Mouse (Mus musculus) telencephalon, adult 2 months (tissue): ENCODE data around the gene Tsc2.

Experiments used
- DNase-seq: peaks from one replicate; pipeline ENCODE4 v3.0.0-alpha.2; 2011; ENCODE audit warnings: low read depth, low spot score

The Tsc2 gene

GRCm38 (mm10) chr17:24647493-24647892 lies 15.1 kb upstream of the Tsc2 start:
- DNase-seq, result no peak

DNA sequence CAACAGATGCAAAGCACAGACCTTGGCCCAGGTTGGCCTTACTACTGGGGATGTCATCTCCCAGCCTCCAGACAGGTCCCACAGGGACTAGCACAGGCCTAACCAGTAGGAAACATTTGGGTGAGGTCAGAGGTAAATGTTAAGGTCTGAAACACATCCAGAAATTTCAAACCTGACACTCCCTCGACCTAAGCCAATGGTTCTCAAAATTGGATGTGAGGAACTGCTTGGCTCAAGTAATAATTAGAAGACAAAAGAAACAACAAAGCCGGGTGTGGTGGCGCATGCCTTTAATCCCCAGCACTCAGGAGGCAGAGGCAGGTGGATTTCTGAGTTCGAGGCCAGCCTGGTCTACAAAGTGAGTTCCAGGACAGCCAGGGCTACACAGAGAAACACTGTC lies 14.0 kb upstream of the Tsc2 start:
- DNase-seq, result no peak

DNA sequence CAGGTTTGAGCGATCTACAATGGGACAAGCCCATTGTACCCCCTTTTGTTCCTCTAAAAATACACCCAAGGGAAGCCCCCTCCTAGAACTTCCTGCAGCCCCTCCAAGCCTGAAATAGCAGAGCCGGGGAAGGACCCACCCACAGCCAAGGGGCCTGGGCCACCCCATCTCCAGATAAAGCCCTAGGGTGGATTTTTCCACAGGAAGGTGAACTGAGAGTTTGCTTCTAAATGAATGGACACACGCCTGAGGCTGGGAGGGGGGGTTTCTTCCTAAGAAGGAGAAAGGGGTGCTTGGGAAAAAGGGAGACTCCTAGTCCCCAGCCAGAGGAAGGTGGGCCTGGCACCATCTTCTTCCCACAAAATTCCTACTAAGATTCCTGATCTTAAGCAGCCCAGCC lies 13.5 kb upstream of the Tsc2 start:
- DNase-seq, result no peak

GRCm38 (mm10) chr17:24644875-24645721 lies 12.7 kb upstream of the Tsc2 start:
- DNase-seq, result no peak

DNA sequence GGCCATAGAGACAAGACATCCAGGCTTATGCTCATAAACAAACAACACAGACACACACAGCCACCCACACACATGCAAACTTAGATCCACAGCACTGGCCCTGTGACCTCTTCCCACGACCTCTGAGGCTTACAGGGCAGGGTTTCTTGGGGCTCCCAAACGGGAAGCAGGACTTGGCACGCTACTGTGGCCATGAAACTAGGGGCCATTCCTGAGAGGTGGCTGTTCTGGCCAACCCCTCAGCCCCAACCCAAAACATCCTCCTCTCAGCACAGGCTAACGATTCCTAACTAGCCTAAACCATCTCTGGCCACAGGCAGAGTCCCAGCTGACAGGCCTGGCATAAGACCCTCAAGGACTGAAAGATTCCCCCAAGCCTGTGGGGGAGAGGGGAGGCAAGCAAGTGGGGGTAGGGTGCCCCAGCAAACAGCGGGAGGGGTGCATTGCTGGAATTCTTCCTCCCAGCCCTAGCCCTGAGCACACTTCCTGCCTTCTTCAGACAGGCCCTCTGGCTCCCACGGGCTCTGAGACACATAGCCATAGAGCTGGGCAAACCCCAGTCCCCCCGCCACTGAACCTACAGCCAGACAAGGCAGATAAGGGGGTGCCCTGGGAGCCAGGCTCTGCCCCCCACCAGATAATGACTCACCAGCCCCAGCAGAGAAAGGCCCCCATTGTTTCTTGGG lies 11.7 kb upstream of the Tsc2 start:
- DNase-seq, result no peak

GRCm38 (mm10) chr17:24642791-24643343 lies 10.4 kb upstream of the Tsc2 start:
- DNase-seq, result no peak

- DNase-seq, result no peak
Measured at GRCm38 (mm10) chr17:24641944-24642343, 9.5 kb upstream of the Tsc2 start.

DNA sequence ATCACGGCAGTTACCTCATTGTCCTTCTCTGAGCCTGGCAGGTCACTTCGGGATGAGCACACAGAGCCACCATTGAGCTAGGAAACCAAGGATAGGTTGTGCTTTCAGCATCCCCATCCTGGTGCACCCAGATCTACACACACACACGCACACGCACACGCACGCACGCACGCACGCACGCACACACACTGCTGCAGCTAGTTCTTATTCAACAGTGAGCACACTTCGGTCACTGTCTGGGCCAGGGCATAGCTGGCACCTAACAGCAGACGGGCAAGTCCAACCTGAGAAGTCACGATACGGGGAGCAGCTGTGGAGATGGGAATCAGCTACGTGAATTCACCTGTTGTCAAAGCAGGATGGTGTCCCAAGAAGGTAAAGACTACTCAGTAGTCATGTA lies 8.2 kb upstream of the Tsc2 start:
- DNase-seq, result no peak

GRCm38 (mm10) chr17:24640119-24640518 lies 7.7 kb upstream of the Tsc2 start:
- DNase-seq, result no peak

GRCm38 (mm10) chr17:24639571-24639988 lies 7.2 kb upstream of the Tsc2 start:
- DNase-seq, result no peak

DNA sequence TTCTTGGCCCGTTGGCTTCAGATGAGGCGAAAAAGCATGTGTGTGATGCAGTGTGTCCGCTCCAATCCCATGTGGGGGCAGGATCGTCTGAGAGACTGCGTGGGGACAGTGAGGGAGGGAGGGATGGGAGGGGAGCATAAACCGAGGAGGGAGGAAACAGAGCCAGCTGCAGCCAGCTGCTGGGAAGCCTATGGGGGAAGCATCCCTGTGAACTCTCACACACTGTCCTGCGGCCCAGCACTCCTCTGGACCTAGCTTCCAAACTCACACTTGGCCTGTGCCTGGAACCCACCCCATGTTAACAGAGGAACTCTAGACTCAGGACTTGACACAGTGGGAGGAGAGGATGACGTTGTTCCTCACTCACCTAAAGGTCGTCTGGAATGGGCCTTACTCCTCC lies 6.4 kb upstream of the Tsc2 start:
- no peak for DNase-seq

DNA sequence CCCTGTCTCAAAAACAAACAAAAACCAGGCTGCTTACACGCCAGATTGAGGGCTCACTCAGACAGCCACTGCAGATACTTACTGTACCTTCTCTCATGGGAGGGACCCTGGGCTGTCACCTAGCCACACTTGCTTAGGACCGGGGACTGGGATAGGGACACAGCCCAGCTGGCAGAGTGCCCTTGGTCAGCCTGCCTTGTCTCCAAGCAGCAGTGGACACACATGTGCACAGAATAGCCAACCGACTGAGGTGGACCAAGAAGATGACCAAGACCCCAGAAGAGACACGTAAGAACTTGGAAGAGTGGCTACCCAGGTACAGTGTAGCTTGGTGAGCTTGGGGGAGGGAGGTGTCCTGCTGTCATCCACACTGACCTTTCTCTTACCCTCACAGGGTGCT lies 5.8 kb upstream of the Tsc2 start:
- DNase-seq, result no peak

GRCm38 (mm10) chr17:24636781-24637481 lies 4.5 kb upstream of the Tsc2 start:
- no peak for DNase-seq

DNA sequence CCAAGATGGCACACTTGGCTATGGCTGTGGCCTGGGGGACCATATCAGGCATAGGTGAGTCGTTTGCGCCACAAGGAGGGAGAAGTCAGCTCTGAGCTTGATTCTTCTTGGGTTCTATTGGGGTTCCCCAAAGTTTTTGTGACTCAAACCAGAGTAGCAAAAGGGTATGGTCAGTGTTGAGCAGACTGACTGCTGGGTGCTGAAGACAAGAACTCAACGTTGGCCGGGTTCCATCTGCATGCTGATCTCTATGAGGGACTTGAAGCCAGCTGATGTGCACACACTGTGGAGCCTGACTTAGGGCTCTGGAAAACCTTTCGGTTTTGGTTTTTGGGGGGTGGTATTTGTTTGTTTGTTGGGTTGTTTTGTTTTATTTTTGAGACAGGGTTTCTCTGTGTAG lies 3.3 kb upstream of the Tsc2 start:
- DNase-seq, result no peak

DNA sequence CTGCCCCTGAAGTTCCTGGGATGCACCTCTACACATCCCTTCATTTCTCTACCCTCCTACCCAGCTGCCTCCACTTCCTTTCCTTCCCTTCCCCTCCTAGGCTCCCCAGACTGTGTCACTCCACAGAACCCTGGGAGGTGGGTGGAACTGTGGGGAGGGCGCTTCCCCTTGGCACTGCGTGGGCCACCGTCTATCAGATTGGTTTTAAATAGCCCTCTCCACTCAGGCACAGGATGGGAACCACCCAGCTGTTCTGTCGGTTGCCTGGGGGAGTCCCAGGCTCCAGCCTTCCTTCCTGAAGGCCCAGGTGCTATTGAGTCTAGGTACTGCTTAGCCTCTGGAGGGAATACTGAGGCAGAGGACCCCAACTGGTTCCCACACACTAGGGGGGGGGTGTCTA lies 2.6 kb upstream of the Tsc2 start:
- peak; percentile 46 for DNase-seq

- DNase-seq, result no peak
Measured at GRCm38 (mm10) chr17:24633831-24634230, 1.4 kb upstream of the Tsc2 start.

DNA sequence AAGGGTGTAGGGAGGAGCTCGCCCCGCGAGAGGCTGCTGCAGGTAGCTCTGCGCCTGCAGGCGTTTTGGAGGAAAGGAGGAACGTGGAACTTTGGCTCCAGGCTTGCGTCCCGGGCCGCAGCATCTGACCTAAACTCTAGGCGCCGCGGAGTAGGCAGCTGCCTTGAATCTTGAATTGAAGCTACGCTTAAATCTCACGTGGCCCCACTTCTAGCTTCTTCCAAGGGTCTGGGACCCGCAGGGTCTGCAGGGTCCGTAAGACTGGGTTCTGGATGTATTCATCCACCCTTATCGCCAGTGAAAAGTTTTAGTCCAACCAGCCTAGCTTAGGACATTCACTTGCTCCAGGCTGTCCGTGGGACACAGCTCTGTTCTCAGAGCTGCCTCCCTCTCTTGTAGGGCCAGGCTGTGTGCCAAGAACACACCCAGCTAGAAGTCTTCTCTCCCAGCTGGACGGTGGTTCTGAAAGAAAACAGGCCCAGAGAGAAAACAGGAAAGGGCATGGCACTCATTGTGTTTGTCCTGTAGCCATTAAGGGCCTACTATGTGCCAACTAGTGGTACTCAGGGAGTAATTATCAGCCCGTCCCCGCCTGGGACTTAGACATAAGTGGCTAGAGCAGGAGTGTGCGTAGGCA lies 501 bp upstream of the Tsc2 start:
- no peak for DNase-seq

- peak; percentile 55 for DNase-seq
Measured at GRCm38 (mm10) chr17:24630072-24630471, 2.4 kb downstream of the Tsc2 start.

DNA sequence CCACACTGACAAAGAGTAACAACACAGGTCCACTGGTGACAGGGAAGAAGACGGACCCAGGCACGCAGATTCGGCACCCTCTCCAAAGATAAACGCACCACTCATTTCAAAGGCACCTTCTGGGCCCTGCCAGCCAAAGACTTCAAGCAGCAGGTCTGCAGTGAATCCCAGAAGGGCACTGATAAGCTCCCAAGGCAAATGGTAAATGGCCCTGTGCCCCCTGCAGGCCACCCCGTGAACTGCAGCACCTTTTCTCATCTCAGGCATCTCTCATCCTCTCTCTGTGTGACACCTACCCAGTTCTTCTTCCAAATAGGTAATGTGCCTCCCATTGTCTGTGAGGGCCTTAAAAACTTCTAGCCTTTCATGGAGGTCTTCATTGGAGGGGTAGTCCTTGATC lies 3.8 kb downstream of the Tsc2 start:
- no peak for DNase-seq

DNA sequence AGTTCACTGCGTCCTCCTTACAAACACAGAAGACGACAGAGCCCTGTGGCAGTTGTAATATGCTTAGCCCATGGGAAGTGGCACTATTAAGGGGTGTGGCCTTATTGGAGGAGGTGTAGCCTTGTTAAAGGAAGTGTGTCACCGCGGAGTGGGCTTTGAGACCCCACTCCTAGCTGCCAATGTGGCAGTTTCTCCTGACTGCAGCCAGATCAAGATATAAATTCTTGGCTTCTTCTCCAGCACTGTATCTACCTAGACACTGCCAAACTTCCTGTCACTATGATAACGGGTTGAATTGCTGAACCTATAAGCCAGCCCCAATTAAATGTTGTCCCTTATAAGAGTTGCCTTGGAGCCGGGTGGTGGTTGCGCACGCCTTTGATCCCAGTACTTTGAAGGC lies 7.0 kb downstream of the Tsc2 start:
- no peak for DNase-seq

DNA sequence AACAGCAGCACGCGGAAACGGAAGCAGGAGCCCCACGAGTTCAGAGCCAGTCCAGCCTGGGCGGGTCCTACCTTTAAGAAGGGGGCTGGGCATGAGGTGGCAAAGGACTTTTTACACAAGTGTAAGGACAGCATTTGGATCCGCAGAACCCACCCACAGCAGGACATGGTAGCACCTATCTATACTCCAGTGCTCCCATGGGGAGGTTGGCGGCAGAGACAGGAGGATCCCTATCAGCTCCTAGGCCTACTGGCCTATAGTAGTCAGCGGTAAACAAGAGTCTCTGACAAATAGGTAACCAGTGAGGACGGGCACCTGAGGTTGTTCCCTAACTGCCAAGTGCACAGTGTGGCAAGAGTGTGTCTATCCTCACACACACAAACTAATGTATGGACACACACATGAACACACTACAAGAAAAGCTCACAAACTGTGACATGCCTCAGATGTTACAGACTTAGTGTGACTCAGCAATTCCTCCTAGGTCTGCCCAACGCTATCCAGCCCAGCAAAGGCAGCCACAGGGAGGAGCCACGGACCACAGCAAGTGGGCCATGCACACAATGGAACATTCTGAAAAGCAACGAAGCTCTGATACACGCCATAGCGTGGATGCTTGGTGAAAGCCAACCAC lies 14.8 kb downstream of the Tsc2 start:
- no peak for DNase-seq
